Mouse (Mus musculus): ENCODE measurements at regions not wholly inside any gene's neighbourhood (a gene's known extent, or its start where the extent isn't known, plus 50 kb on each side); places are given as distances from the start of the nearest gene placed in this dataset.

GRCm38 (mm10) chr8:107886516-107887253, 55.8 kb upstream of the Zfhx3 start:
- TF ChIP-seq POLR2A (IDR thresholded peaks at IDR 0.05; ENCODE audit: control insufficient read depth, low read depth, low read length), result no peak
- no peak for TF ChIP-seq CTCF (IDR thresholded peaks at IDR 0.05; ENCODE audit: control insufficient read depth, insufficient read depth, insufficient replicate concordance, low read depth, low read length)
